Mouse (Mus musculus): ENCODE data around the gene Lasp1. TPM values are rescaled to one million over a fixed set of nuclear protein-coding genes. Genes with fewer than 3 reads are reported as not detected.
"Not testable (repeated sequence)": the region's sequence is repeated elsewhere in the genome, so short reads cannot be mapped to it uniquely, and the experiment has no call there.

Gene Lasp1
- polyA plus RNA-seq, 1 experiment from 2014 or later, result 27.5 TPM

GRCm38 (mm10) chr11:97850367-97850766, 51.6 kb downstream of the Lasp1 start:
- Histone ChIP-seq H3K4me3 (replicated peaks) (no peak overlapping the region), H3K9me3 (replicated peaks) (no peaks in the 10 kb centered on the region), H3K4me2 (no peak overlapping the region), H3K4me1 (replicated peaks) (no peaks in the 10 kb centered on the region), H3K27me3 (no peaks in the 10 kb centered on the region), H3K9ac (no peak overlapping the region), H3K27ac (no peak overlapping the region), H3K36me3 (no peaks in the 10 kb centered on the region)
- WGBS (ENCODE audit: insufficient replicate concordance), result 50% methylated on average over 6 of the region's 6 CpGs
- no peak for DNase-seq
- ATAC-seq (ENCODE audit: low read depth), result no peak

GRCm38 (mm10) chr11:97851601-97852000, 52.8 kb downstream of the Lasp1 start:
- H3K9ac ChIP-seq, result no peak overlapping the region
- no peak for ATAC-seq (ENCODE audit: low read depth)
- H3K27ac ChIP-seq, result no peak overlapping the region
- no peak overlapping the region for H3K4me2 ChIP-seq
- no peaks in the 10 kb centered on the region for H3K36me3 ChIP-seq
- no peaks in the 10 kb centered on the region for H3K27me3 ChIP-seq
- WGBS (ENCODE audit: insufficient replicate concordance), result 70% methylated on average over 2 of the region's 2 CpGs
- DNase-seq, result no peak
- H3K9me3 ChIP-seq (replicated peaks), result no peaks in the 10 kb centered on the region
- no peaks in the 10 kb centered on the region for H3K4me1 ChIP-seq (replicated peaks)
- H3K4me3 ChIP-seq (replicated peaks), result no peak overlapping the region

GRCm38 (mm10) chr11:97855473-97855872, 56.7 kb downstream of the Lasp1 start:
- Histone ChIP-seq H3K4me3 (replicated peaks) (no peak overlapping the region), H3K27ac (no peak overlapping the region), H3K9me3 (replicated peaks) (no peaks in the 10 kb centered on the region), H3K4me1 (replicated peaks) (no peaks in the 10 kb centered on the region), H3K27me3 (no peaks in the 10 kb centered on the region), H3K4me2 (no peak overlapping the region), H3K36me3 (no peaks in the 10 kb centered on the region), H3K9ac (no peak overlapping the region)
- no peak for DNase-seq
- no peak for ATAC-seq (ENCODE audit: low read depth)
- WGBS (ENCODE audit: insufficient replicate concordance), result 75% methylated on average over 2 of the region's 2 CpGs

- DNase-seq, result no peak
- Histone ChIP-seq H3K4me1 (replicated peaks) (no peaks in the 10 kb centered on the region), H3K36me3 (no peaks in the 10 kb centered on the region), H3K4me3 (replicated peaks) (no peak overlapping the region), H3K4me2 (no peak overlapping the region), H3K27ac (no peak overlapping the region), H3K9me3 (replicated peaks) (no peaks in the 10 kb centered on the region), H3K9ac (no peak overlapping the region), H3K27me3 (no peaks in the 10 kb centered on the region)
- WGBS (ENCODE audit: insufficient replicate concordance), result 56% methylated on average over 2 of the region's 2 CpGs
- no peak for ATAC-seq (ENCODE audit: low read depth)
Measured at GRCm38 (mm10) chr11:97862148-97862547, 63.3 kb downstream of the Lasp1 start.

GRCm38 (mm10) chr11:97865421-97865820, 66.6 kb downstream of the Lasp1 start:
- ATAC-seq (ENCODE audit: low read depth), result no peak
- Histone ChIP-seq H3K4me3 (replicated peaks) (no peak overlapping the region), H3K4me1 (replicated peaks) (no peaks in the 10 kb centered on the region), H3K27me3 (no peaks in the 10 kb centered on the region), H3K4me2 (no peak overlapping the region), H3K36me3 (no peaks in the 10 kb centered on the region), H3K9me3 (replicated peaks) (no peaks in the 10 kb centered on the region), H3K9ac (no peak overlapping the region), H3K27ac (no peak overlapping the region)
- 77% methylated on average over 5 of the region's 5 CpGs for WGBS (ENCODE audit: insufficient replicate concordance)
- no peak for DNase-seq

- no peaks in the 10 kb centered on the region for H3K27me3 ChIP-seq
- no peak overlapping the region for H3K27ac ChIP-seq
- H3K36me3 ChIP-seq, result no peaks in the 10 kb centered on the region
- H3K4me2 ChIP-seq, result no peak overlapping the region
- ATAC-seq (ENCODE audit: low read depth), result no peak; the same call in 1 of the 2 replicates
- no peaks in the 10 kb centered on the region for H3K4me1 ChIP-seq (replicated peaks)
- H3K9me3 ChIP-seq (replicated peaks), result no peaks in the 10 kb centered on the region
- H3K9ac ChIP-seq, result no peak overlapping the region
- DNase-seq, result no peak
- H3K4me3 ChIP-seq (replicated peaks), result no peak overlapping the region
- WGBS (ENCODE audit: insufficient replicate concordance), result 76% methylated on average over 3 of the region's 3 CpGs
Measured at GRCm38 (mm10) chr11:97866091-97866888, 67.5 kb downstream of the Lasp1 start.

- Histone ChIP-seq H3K36me3 (no peaks in the 10 kb centered on the region), H3K4me2 (no peak overlapping the region), H3K4me3 (replicated peaks) (no peak overlapping the region), H3K9ac (no peak overlapping the region), H3K9me3 (replicated peaks) (no peaks in the 10 kb centered on the region), H3K27ac (no peak overlapping the region), H3K4me1 (replicated peaks) (no peaks in the 10 kb centered on the region), H3K27me3 (no peaks in the 10 kb centered on the region)
- DNase-seq (no peak), ATAC-seq (ENCODE audit: low read depth) (no peak)
- WGBS (ENCODE audit: insufficient replicate concordance), result 71% methylated on average over 3 of the region's 3 CpGs
Measured at GRCm38 (mm10) chr11:97867591-97867990, 68.8 kb downstream of the Lasp1 start.

GRCm38 (mm10) chr11:97872378-97872777, 73.6 kb downstream of the Lasp1 start:
- not testable (repeated sequence) for H3K9ac ChIP-seq; H3K36me3 ChIP-seq; H3K4me2 ChIP-seq; H3K4me1 ChIP-seq (replicated peaks); H3K4me3 ChIP-seq (replicated peaks); H3K27ac ChIP-seq; H3K27me3 ChIP-seq; H3K9me3 ChIP-seq (replicated peaks); DNase-seq; ATAC-seq (ENCODE audit: low read depth)
- WGBS (ENCODE audit: insufficient replicate concordance), result 65% methylated on average over 5 of the region's 5 CpGs

- H3K4me1 ChIP-seq (replicated peaks), result no peaks in the 10 kb centered on the region
Measured at GRCm38 (mm10) chr11:97874396-97874795, 75.6 kb downstream of the Lasp1 start.

GRCm38 (mm10) chr11:97877341-97877740, 78.5 kb downstream of the Lasp1 start:
- H3K4me3 ChIP-seq (replicated peaks), result no peak overlapping the region
- no peak overlapping the region for H3K27ac ChIP-seq
- H3K9me3 ChIP-seq (replicated peaks), result no peaks in the 10 kb centered on the region
- WGBS (ENCODE audit: insufficient replicate concordance), result 67% methylated on average over 2 of the region's 2 CpGs
- no peaks in the 10 kb centered on the region for H3K4me1 ChIP-seq (replicated peaks)
- DNase-seq (no peak), ATAC-seq (ENCODE audit: low read depth) (no peak)
- no peaks in the 10 kb centered on the region for H3K27me3 ChIP-seq
- H3K9ac ChIP-seq, result no peak overlapping the region
- H3K4me2 ChIP-seq, result no peak overlapping the region
- no peaks in the 10 kb centered on the region for H3K36me3 ChIP-seq

More at GRCm38 (mm10) chr11:97874396-97874795, 75.6 kb downstream of the Lasp1 start:
- Histone ChIP-seq H3K9me3 (replicated peaks) (no peaks in the 10 kb centered on the region), H3K36me3 (no peaks in the 10 kb centered on the region), H3K9ac (no peak overlapping the region), H3K4me2 (no peak overlapping the region), H3K4me3 (replicated peaks) (no peak overlapping the region), H3K27ac (no peak overlapping the region), H3K27me3 (no peaks in the 10 kb centered on the region)
- 62% methylated on average over 1 of the region's 1 CpGs for whole genome bisulfite sequencing (ENCODE audit: insufficient replicate concordance)
- DNase-seq (no peak), ATAC-seq (ENCODE audit: low read depth) (no peak)

- Histone ChIP-seq H3K4me1 (replicated peaks) (peaks cover 13% of the 10 kb centered on the region), H3K9ac (no peak overlapping the region), H3K27ac (no peak overlapping the region), H3K36me3 (no peaks in the 10 kb centered on the region), H3K9me3 (replicated peaks) (no peaks in the 10 kb centered on the region), H3K4me2 (no peak overlapping the region), H3K4me3 (replicated peaks) (no peak overlapping the region), H3K27me3 (no peaks in the 10 kb centered on the region)
- no peak for ATAC-seq (ENCODE audit: low read depth)
- WGBS (ENCODE audit: insufficient replicate concordance), result 70% methylated on average over 4 of the region's 4 CpGs
- no peak for DNase-seq
Measured at GRCm38 (mm10) chr11:97880362-97880761, 81.6 kb downstream of the Lasp1 start.

GRCm38 (mm10) chr11:97883542-97883917, 84.7 kb downstream of the Lasp1 start:
- H3K27me3 ChIP-seq, result no peaks in the 10 kb centered on the region
- DNase-seq, result peak; percentile 77
- peaks cover 14% of the 10 kb centered on the region for H3K4me1 ChIP-seq (replicated peaks)
- H3K27ac ChIP-seq, result peak overlapping the region; percentile 84
- no peaks in the 10 kb centered on the region for H3K9me3 ChIP-seq (replicated peaks)
- peak overlapping the region; percentile 68 for H3K9ac ChIP-seq
- peak; percentile 73 for ATAC-seq (ENCODE audit: low read depth)
- no peaks in the 10 kb centered on the region for H3K36me3 ChIP-seq
- H3K4me3 ChIP-seq (replicated peaks), result peak overlapping the region; percentile 67
- 2% methylated on average over 26 of the region's 26 CpGs for WGBS (ENCODE audit: insufficient replicate concordance)
- peak overlapping the region; percentile 67 for H3K4me2 ChIP-seq
